Mouse (Mus musculus) embryonic facial prominence, embryonic 10.5 days (tissue): ENCODE measurements around the gene Rere. TPM values are rescaled to one million over a fixed set of nuclear protein-coding genes. Genes with fewer than 3 reads are reported as not detected.
A peak's percentile ranks its signal among the peaks of the same experiment; 100 is the strongest.
"Not testable (repeated sequence)": the region's sequence is repeated elsewhere in the genome, so short reads cannot be mapped to it uniquely, and the experiment has no call there.

Experiments used
- DNase-seq: peaks from one replicate; pipeline ENCODE4 v3.0.0-alpha.2; 2017; ENCODE audit warnings: low spot score
- H3K27ac ChIP-seq: fragments of 300-500 bp; sonication (generic); replicated peaks from 2 replicates; pipeline ENCODE4 v1.5.1; 2016; ENCODE audit warnings: mild to moderate bottlenecking
- H3K27me3 ChIP-seq: fragments of 300-500 bp; sonication (generic); replicated peaks from 2 replicates; pipeline ENCODE4 v1.6.1; 2016; ENCODE audit warnings: low read depth, mild to moderate bottlenecking; ENCODE audit not compliant: poor library complexity, severe bottlenecking
- H3K36me3 ChIP-seq: fragments of 300-500 bp; sonication (generic); replicated peaks from 2 replicates; pipeline ENCODE4 v1.6.1; 2016; ENCODE audit warnings: mild to moderate bottlenecking, moderate library complexity
- H3K4me1 ChIP-seq: fragments of 300-500 bp; sonication (generic); 2 replicates; pipeline ENCODE4 v1.6.1; 2016
- H3K4me3 ChIP-seq: fragments of 300-500 bp; sonication (generic); 2 replicates; pipeline ENCODE4 v1.5.1; 2016; ENCODE audit warnings: mild to moderate bottlenecking, moderate library complexity
- H3K9me3 ChIP-seq: fragments of 300-500 bp; sonication (generic); 2 replicates; pipeline ENCODE4 v1.6.1; 2016; ENCODE audit warnings: mild to moderate bottlenecking
- WGBS: fragments of 180-500 bp; shearing (Covaris S2); methylation state at CpG from one replicate; pipeline ENCODE4 v1.1.7; 2016; 5-methylcytosine and 5-hydroxymethylcytosine counted together
- polyA plus RNA-seq: library from polyadenylated mRNA; unstranded; fragments of >200 nt; fragmentation: Nextera tagmentation; extraction: Ambion mirVana; gene quantifications from 2 replicates; pipeline ENCODE4 v1.2.1, GENCODE M21; 2016

Gene Rere
- polyA plus RNA-seq, 1 experiment from 2014 or later, result 26.1 TPM

- no peak for DNase-seq
- H3K27me3 ChIP-seq, result no peaks in the 10 kb centered on the region
- H3K9me3 ChIP-seq, result no peaks in the 10 kb centered on the region
- peaks cover 38% of the 10 kb centered on the region for H3K36me3 ChIP-seq
- no peak overlapping the region for H3K4me3 ChIP-seq
- H3K4me1 ChIP-seq, result peaks cover 30% of the 10 kb centered on the region
- WGBS, result 91% methylated on average over 7 of the region's 7 CpGs
- no peak overlapping the region for H3K27ac ChIP-seq
Observed at GRCm38 (mm10) chr4:150259577-150259976, 21.9 kb upstream of the Rere start.

GRCm38 (mm10) chr4:150260111-150260510, 21.3 kb upstream of the Rere start:
- peaks cover 30% of the 10 kb centered on the region for H3K4me1 ChIP-seq
- DNase-seq, result no peak
- 61% methylated on average over 7 of the region's 7 CpGs for WGBS
- H3K36me3 ChIP-seq, result peaks cover 32% of the 10 kb centered on the region
- no peaks in the 10 kb centered on the region for H3K9me3 ChIP-seq
- H3K4me3 ChIP-seq, result no peak overlapping the region
- no peak overlapping the region for H3K27ac ChIP-seq
- no peaks in the 10 kb centered on the region for H3K27me3 ChIP-seq

- H3K9me3 ChIP-seq, result no peaks in the 10 kb centered on the region
- H3K4me1 ChIP-seq, result peaks cover 30% of the 10 kb centered on the region
- 35% methylated on average over 6 of the region's 6 CpGs for WGBS
- no peak overlapping the region for H3K4me3 ChIP-seq
- no peak overlapping the region for H3K27ac ChIP-seq
- no peaks in the 10 kb centered on the region for H3K27me3 ChIP-seq
- peaks cover 30% of the 10 kb centered on the region for H3K36me3 ChIP-seq
- no peak for DNase-seq
Observed at GRCm38 (mm10) chr4:150260745-150261144, 20.7 kb upstream of the Rere start.

- DNase-seq, result no peak
Observed at GRCm38 (mm10) chr4:150262301-150262700, 19.1 kb upstream of the Rere start.

GRCm38 (mm10) chr4:150264903-150265302, 16.5 kb upstream of the Rere start:
- Histone ChIP-seq H3K4me3 (no peak overlapping the region), H3K36me3 (peaks cover 14% of the 10 kb centered on the region), H3K4me1 (peaks cover 28% of the 10 kb centered on the region), H3K27ac (no peak overlapping the region), H3K9me3 (no peaks in the 10 kb centered on the region), H3K27me3 (no peaks in the 10 kb centered on the region)
- DNase-seq, result no peak
- 52% methylated on average over 7 of the region's 7 CpGs for WGBS

More at GRCm38 (mm10) chr4:150262301-150262700, 19.1 kb upstream of the Rere start:
- no peaks in the 10 kb centered on the region for H3K9me3 ChIP-seq
- H3K27ac ChIP-seq, result no peak overlapping the region
- peaks cover 28% of the 10 kb centered on the region for H3K4me1 ChIP-seq
- H3K27me3 ChIP-seq, result no peaks in the 10 kb centered on the region
- WGBS, result 89% methylated on average over 8 of the region's 8 CpGs
- no peak overlapping the region for H3K4me3 ChIP-seq
- peaks cover 23% of the 10 kb centered on the region for H3K36me3 ChIP-seq

GRCm38 (mm10) chr4:150265471-150265870, 16.0 kb upstream of the Rere start:
- Histone ChIP-seq H3K4me3 (no peak overlapping the region), H3K27ac (no peak overlapping the region), H3K9me3 (no peaks in the 10 kb centered on the region), H3K4me1 (peaks cover 28% of the 10 kb centered on the region), H3K27me3 (no peaks in the 10 kb centered on the region), H3K36me3 (peaks cover 14% of the 10 kb centered on the region)
- DNase-seq, result no peak
- WGBS, result 68% methylated on average over 5 of the region's 5 CpGs

GRCm38 (mm10) chr4:150266655-150267223, 14.7 kb upstream of the Rere start:
- WGBS, result 84% methylated on average over 21 of the region's 21 CpGs
- Histone ChIP-seq H3K4me3 (no peak overlapping the region), H3K27ac (no peak overlapping the region), H3K9me3 (no peaks in the 10 kb centered on the region), H3K27me3 (no peaks in the 10 kb centered on the region), H3K36me3 (peaks cover 14% of the 10 kb centered on the region), H3K4me1 (peaks cover 25% of the 10 kb centered on the region)
- no peak for DNase-seq

- H3K27ac ChIP-seq, result peak overlapping the region; percentile 70
- H3K4me1 ChIP-seq, result peaks cover 43% of the 10 kb centered on the region
- DNase-seq, result no peak
- no peaks in the 10 kb centered on the region for H3K9me3 ChIP-seq
- no peaks in the 10 kb centered on the region for H3K27me3 ChIP-seq
- H3K36me3 ChIP-seq, result peaks cover 2% of the 10 kb centered on the region; the same call in 1 of the 2 replicates
- WGBS, result 85% methylated on average over 33 of the region's 33 CpGs
- H3K4me3 ChIP-seq, result no peak overlapping the region
Observed at GRCm38 (mm10) chr4:150268674-150269653, 12.5 kb upstream of the Rere start.

GRCm38 (mm10) chr4:150269679-150270078, 11.8 kb upstream of the Rere start:
- DNase-seq, result peak; percentile 42
- Histone ChIP-seq H3K27me3 (no peaks in the 10 kb centered on the region), H3K36me3 (no peaks in the 10 kb centered on the region), H3K4me1 (peaks cover 39% of the 10 kb centered on the region), H3K27ac (peak overlapping the region; percentile 70), H3K4me3 (0 out of 2 replicates have a peak overlapping the region, but pooled peaks have one; percentile 8), H3K9me3 (no peaks in the 10 kb centered on the region)
- WGBS, result 33% methylated on average over 7 of the region's 7 CpGs

GRCm38 (mm10) chr4:150270718-150271117, 10.7 kb upstream of the Rere start:
- not testable (repeated sequence) for H3K4me3 ChIP-seq
- WGBS, result 78% methylated on average over 4 of the region's 4 CpGs

GRCm38 (mm10) chr4:150272725-150273124, 8.7 kb upstream of the Rere start:
- Histone ChIP-seq H3K4me1 (peaks cover 39% of the 10 kb centered on the region), H3K27me3 (no peaks in the 10 kb centered on the region), H3K27ac (peak overlapping the region; percentile 66), H3K4me3 (peak overlapping the region; percentile 28; the same call in 1 of the 2 replicates), H3K9me3 (no peaks in the 10 kb centered on the region), H3K36me3 (no peaks in the 10 kb centered on the region)
- peak; percentile 45 for DNase-seq
- WGBS, result 19% methylated on average over 9 of the region's 9 CpGs

More at GRCm38 (mm10) chr4:150270718-150271117, 10.7 kb upstream of the Rere start:
- H3K27ac ChIP-seq, H3K27me3 ChIP-seq, H3K9me3 ChIP-seq, DNase-seq, H3K36me3 ChIP-seq: not testable (repeated sequence)
- H3K4me1 ChIP-seq, result peaks cover 39% of the 10 kb centered on the region

GRCm38 (mm10) chr4:150275531-150275930, 5.9 kb upstream of the Rere start:
- Histone ChIP-seq H3K27me3 (no peaks in the 10 kb centered on the region), H3K9me3 (no peaks in the 10 kb centered on the region), H3K36me3 (no peaks in the 10 kb centered on the region), H3K27ac (no peak overlapping the region), H3K4me3 (no peak overlapping the region), H3K4me1 (peaks cover 24% of the 10 kb centered on the region)
- DNase-seq, result no peak
- 81% methylated on average over 5 of the region's 5 CpGs for WGBS
